ENCODE assay signal across 28 mouse cellular contexts in genomic region chr16:26131126-26131525, GRCm38 (mm10). TPM values are rescaled to one million over a fixed set of nuclear protein-coding genes. Genes with fewer than 3 reads are reported as not detected.
"Had no signal": no experiment of that assay in that cellular context is flagged by ENCODE, and none has a peak within 500 bp of the region (broad histone marks: within the 10 kb centered on the region; RNA-seq: fewer than 3 reads in every experiment).

No protein-coding gene starts in this region.

- H3K9me3 ChIP-seq: heart, embryonic 10.5 days; heart, embryonic 12.5 days; hindbrain, embryonic 10.5 days; hindbrain, embryonic 12.5 days; intestine, embryonic 15.5 days; limb, embryonic 13.5 days; limb, embryonic 15.5 days; liver, embryonic 12.5 days had no signal

- H3K4me3 ChIP-seq: gastrocnemius, adult 2 months; heart, embryonic 10.5 days; heart, embryonic 12.5 days; hindbrain, embryonic 10.5 days; hindbrain, embryonic 12.5 days; intestine, embryonic 15.5 days; limb, embryonic 13.5 days; limb, embryonic 15.5 days; liver, embryonic 12.5 days had no signal

- H3K36me3 ChIP-seq: heart, embryonic 10.5 days; heart, embryonic 12.5 days; hindbrain, embryonic 10.5 days; hindbrain, embryonic 12.5 days; intestine, embryonic 15.5 days; limb, embryonic 13.5 days; limb, embryonic 15.5 days; liver, embryonic 12.5 days had no signal

- H3K27me3 ChIP-seq: heart, embryonic 12.5 days; hindbrain, embryonic 12.5 days; intestine, embryonic 15.5 days; limb, embryonic 13.5 days; limb, embryonic 15.5 days; liver, embryonic 12.5 days had no signal

- ATAC-seq: hindbrain, embryonic 16.5 days; inflammation-experienced regulatory T-cells, adult 6 months; intestine, embryonic 15.5 days; intestine, postnatal 0 days; liver, embryonic 12.5 days had no signal

- H3K4me2 ChIP-seq: heart, embryonic 12.5 days; hindbrain, embryonic 12.5 days; hindbrain, embryonic 14.5 days; intestine, embryonic 15.5 days; limb, embryonic 13.5 days; limb, embryonic 15.5 days; liver, embryonic 12.5 days had no signal

- DNase-seq: gastrocnemius, adult 2 months; gastrocnemius, postnatal 10 days; gastrocnemius, postnatal 25 days; heart, adult 18-20 months; heart, postnatal 10 days; heart, postnatal 4 days; kidney, adult 18-20 months; kidney, adult 8-10 months; kidney, postnatal 10 days; kidney, postnatal 25 days; kidney, postnatal 4 days; layer of hippocampus, adult 9-11 months; layer of hippocampus, postnatal 36 days; left cerebral cortex, postnatal 4 days had no signal

- H3K27ac ChIP-seq: gastrocnemius, adult 2 months; heart, embryonic 10.5 days; hindbrain, embryonic 10.5 days; hindbrain, embryonic 12.5 days; hindbrain, embryonic 14.5 days; intestine, embryonic 15.5 days; limb, embryonic 13.5 days; limb, embryonic 15.5 days; liver, embryonic 12.5 days; liver, embryonic 14.5 days had no signal

- H3K4me1 ChIP-seq: heart, embryonic 10.5 days; heart, embryonic 12.5 days; hindbrain, embryonic 10.5 days; hindbrain, embryonic 12.5 days; intestine, embryonic 15.5 days; limb, embryonic 13.5 days; limb, embryonic 15.5 days; liver, embryonic 12.5 days had no signal

- H3K9ac ChIP-seq: heart, embryonic 12.5 days; hindbrain, embryonic 12.5 days; hindbrain, embryonic 14.5 days; intestine, embryonic 15.5 days; limb, embryonic 13.5 days; limb, embryonic 15.5 days; liver, embryonic 12.5 days; liver, embryonic 14.5 days had no signal

RNA-seq across cellular contexts. Expression of gene P3h2, which starts 25.5 kb away (rescaled TPM):
- total RNA-seq: granulocyte monocyte progenitor cell, adult 5-6 weeks had no signal
